Mouse (Mus musculus): ENCODE data around the gene Lrguk.

Lrguk gene

GRCm38 (mm10) chr6:34028933-34029745 lies at the start of gene Lrguk:
Gene Lrguk, plus strand, starts transcription at chr6:34029448.
- peak; percentile 89 for DNase-seq (ENCODE audit: low spot score)

GRCm38 (mm10) chr6:33982709-33983108 lies 46.5 kb upstream of the Lrguk start:
- no peak for DNase-seq (ENCODE audit: low spot score)

- DNase-seq (ENCODE audit: low spot score): no peak
Measured at GRCm38 (mm10) chr6:33987132-33987531, 42.1 kb upstream of the Lrguk start.

GRCm38 (mm10) chr6:33992213-33993034 lies 36.8 kb upstream of the Lrguk start:
- no peak for DNase-seq (ENCODE audit: low spot score)

- DNase-seq (ENCODE audit: low spot score): no peak
Measured at GRCm38 (mm10) chr6:33993842-33994241, 35.4 kb upstream of the Lrguk start.

- DNase-seq (ENCODE audit: low spot score): no peak
Measured at GRCm38 (mm10) chr6:33998590-33998989, 30.7 kb upstream of the Lrguk start.

GRCm38 (mm10) chr6:33999530-33999929 lies 29.7 kb upstream of the Lrguk start:
- DNase-seq (ENCODE audit: low spot score): no peak

GRCm38 (mm10) chr6:34000644-34001043 lies 28.6 kb upstream of the Lrguk start:
- no peak for DNase-seq (ENCODE audit: low spot score)

- DNase-seq (ENCODE audit: low spot score): no peak
Measured at GRCm38 (mm10) chr6:34003033-34003432, 26.2 kb upstream of the Lrguk start.

GRCm38 (mm10) chr6:34013469-34013868 lies 15.8 kb upstream of the Lrguk start:
- no peak for DNase-seq (ENCODE audit: low spot score)

GRCm38 (mm10) chr6:34029746-34030027 lies 439 bp downstream of the Lrguk start:
- DNase-seq (ENCODE audit: low spot score): no peak

GRCm38 (mm10) chr6:34034096-34034495 lies 4.8 kb downstream of the Lrguk start:
- DNase-seq (ENCODE audit: low spot score): no peak

- no peak for DNase-seq (ENCODE audit: low spot score)
Measured at GRCm38 (mm10) chr6:34034577-34035461, 5.6 kb downstream of the Lrguk start.

- DNase-seq (ENCODE audit: low spot score): peak; percentile 87
Measured at GRCm38 (mm10) chr6:34040624-34041235, 11.5 kb downstream of the Lrguk start.

- no peak for DNase-seq (ENCODE audit: low spot score)
Measured at GRCm38 (mm10) chr6:34041589-34042280, 12.5 kb downstream of the Lrguk start.

- no peak for DNase-seq (ENCODE audit: low spot score)
Measured at GRCm38 (mm10) chr6:34044228-34044811, 15.1 kb downstream of the Lrguk start.

GRCm38 (mm10) chr6:34044846-34045540 lies 15.7 kb downstream of the Lrguk start:
- DNase-seq (ENCODE audit: low spot score): no peak

GRCm38 (mm10) chr6:34046551-34047186 lies 17.4 kb downstream of the Lrguk start:
- no peak for DNase-seq (ENCODE audit: low spot score)

GRCm38 (mm10) chr6:34049433-34049832 lies 20.2 kb downstream of the Lrguk start:
- DNase-seq (ENCODE audit: low spot score): no peak

GRCm38 (mm10) chr6:34059741-34060140 lies 30.5 kb downstream of the Lrguk start:
- no peak for DNase-seq (ENCODE audit: low spot score)
